Mouse (Mus musculus): ENCODE measurements at regions not wholly inside any gene's neighbourhood (a gene's known extent, or its start where the extent isn't known, plus 50 kb on each side); places are given as distances from the start of the nearest gene placed in this dataset.

DNA sequence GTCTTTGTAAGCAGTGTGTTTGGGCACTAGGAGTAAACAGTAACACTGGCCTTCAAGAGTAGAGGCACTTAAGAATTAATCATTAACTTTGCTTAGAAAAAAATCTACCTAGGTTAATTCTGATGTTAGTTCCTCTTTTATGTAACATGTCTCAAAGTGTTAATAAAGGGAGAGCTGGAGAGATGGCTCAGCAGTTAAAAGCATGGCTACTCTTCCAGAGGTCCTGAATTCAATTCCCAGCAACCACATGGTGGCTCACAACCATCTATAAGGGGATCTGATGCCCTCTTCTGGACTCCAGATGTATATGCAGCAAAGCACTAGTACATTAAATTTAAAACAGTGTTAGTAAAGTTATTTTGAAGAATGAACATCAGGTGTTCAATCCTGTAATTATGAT is 195.9 kb upstream of the Mkln1 start:
- TF ChIP-seq CTCF (IDR thresholded peaks at IDR 0.05; ENCODE audit: low read depth) (no peak), EP300 (IDR thresholded peaks at IDR 0.05; ENCODE audit: low read depth) (no peak)

All from liver, embryonic 14.5 days (tissue).